Mouse (Mus musculus) B cell, adult (primary cell): Measurements from ENCODE around the gene Nsun2. TPM values are rescaled to one million over a fixed set of nuclear protein-coding genes. Genes with fewer than 3 reads are reported as not detected.

Experiments used
- total RNA-seq: library from RNA; stranded (reverse); gene quantifications from 4 replicates; pipeline ENCODE4 v1.2.4, GENCODE M21; 2023; ENCODE audit not compliant: inconsistent age

The Nsun2 gene
- total RNA-seq = 105 to 116 TPM (median 107 TPM) in 4 replicates

DNA sequence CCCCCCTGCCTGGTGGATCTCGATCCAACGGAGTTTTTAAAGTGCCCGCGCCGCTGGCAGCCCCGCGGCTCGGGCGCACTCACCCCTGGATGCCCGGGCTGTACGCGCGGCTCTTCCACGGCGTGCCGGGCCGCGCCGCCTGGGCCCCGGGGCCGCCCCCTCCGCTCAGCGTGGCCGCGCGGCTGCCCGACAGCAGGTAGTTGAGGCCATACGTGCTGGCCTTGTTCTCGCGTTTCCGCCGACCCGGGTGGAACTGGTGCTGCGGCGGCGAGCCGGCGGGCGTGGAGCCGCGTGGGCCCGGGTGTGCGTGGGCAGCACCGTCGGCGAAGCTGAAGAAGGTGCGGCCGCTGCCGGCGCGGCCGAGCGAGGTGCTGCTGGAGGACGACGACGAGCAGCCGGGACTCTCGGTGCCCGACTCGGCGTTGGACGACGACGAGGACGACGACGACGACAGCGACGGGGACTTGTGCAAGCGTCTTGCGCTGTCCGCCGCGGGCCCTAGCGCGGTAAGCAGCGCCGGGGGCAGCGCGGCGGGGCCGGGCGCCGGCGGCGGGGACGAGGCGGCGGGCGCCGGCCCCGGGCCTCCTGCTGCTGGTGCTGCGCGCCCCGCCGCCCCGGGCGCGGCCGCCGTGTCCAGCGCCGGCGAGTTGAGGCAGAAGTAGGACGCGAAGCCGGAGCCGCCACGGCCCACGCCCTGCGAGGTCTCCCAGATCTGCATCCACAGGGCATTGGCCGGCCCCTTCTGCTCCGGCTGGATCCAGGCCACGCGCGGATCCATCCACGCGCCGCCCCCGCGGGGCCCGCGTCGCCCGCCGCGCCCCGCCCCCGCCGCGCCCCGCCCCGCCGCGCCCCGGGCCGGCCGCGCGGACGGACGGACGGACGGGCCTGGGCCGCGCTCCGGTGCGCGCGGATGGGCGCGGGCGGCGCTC is at the start of gene Nsun2:
Nsun2 (plus strand) TSS at position 342 of the 929 bp plus-strand sequence.

DNA sequence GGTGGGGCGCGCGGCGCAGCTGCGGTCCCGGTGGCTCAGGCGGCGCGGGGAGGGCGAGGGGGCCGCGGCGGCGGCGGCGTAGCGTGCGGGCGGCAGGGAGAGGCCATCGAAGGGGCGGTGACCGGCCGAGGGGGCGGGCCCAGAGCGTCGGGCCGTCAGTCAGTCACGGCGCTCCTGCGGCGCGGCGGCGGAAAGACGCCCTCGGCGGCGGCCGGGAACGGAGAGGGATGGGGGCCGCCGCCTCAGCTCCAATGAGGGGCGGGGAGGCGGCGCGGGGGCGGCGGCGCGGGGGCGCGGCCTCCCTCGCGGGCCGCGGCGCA is 748 bp downstream of the Nsun2 start, which contains the start of gene Tent4a:
Tent4a (minus strand) TSS at position 284 of the 320 bp plus-strand sequence.

DNA sequence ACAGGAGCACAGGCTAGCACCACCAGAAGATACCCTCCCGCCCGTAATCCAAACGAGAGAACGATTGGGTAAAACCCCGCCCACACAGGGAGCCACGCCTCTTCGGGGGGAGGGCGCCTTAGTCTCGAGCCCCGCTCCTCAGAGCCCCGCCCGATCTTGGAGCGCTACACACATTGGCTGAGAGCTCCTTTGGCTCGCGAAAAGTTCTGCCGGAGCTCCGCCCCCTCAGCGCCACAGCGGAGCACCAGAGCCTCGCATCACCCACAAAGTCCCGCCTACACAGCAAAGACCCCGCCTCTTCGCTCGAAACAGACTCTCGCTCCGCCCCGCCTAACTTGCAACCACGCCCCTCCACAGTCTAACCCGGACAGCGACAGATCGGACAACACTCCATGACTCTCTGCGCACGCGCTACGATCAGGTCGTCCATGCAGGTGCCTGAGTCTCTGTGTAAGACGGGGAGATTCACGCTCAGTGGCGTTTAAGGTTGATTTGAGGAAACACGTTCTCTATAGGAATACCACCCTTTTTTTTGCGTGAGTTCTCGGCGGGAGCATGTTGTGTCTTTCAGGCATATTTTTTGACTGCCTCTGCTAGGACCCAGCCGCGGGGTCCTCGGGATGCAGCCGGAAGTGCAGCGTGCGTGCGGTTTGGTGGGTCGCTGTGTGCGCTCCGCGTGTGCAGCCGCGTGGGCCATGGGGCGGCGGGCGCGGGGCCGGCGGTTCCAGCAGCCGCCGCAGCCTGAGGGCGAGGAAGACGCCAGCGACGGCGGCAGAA is 78.0 kb downstream of the Nsun2 start, which contains the start of gene Srd5a1:
Srd5a1 (minus strand) TSS at position 45 of the 777 bp plus-strand sequence.

Other genes with a start within 250 kb of the Nsun2 start
- gene Tent4a, start 871 bp downstream of the Nsun2 start, total RNA-seq = 14.5 to 19.4 TPM (median 16.7 TPM) in 4 replicates
- gene Srd5a1, start 77.7 kb downstream of the Nsun2 start, total RNA-seq = 0.39 to 0.75 TPM (median 0.50 TPM) in 4 replicates
- gene Ube2ql1, start 206.1 kb downstream of the Nsun2 start, total RNA-seq = not detected in 4 replicates